ENCODE assay signal across 9 mouse cellular contexts in the genomic region with DNA sequence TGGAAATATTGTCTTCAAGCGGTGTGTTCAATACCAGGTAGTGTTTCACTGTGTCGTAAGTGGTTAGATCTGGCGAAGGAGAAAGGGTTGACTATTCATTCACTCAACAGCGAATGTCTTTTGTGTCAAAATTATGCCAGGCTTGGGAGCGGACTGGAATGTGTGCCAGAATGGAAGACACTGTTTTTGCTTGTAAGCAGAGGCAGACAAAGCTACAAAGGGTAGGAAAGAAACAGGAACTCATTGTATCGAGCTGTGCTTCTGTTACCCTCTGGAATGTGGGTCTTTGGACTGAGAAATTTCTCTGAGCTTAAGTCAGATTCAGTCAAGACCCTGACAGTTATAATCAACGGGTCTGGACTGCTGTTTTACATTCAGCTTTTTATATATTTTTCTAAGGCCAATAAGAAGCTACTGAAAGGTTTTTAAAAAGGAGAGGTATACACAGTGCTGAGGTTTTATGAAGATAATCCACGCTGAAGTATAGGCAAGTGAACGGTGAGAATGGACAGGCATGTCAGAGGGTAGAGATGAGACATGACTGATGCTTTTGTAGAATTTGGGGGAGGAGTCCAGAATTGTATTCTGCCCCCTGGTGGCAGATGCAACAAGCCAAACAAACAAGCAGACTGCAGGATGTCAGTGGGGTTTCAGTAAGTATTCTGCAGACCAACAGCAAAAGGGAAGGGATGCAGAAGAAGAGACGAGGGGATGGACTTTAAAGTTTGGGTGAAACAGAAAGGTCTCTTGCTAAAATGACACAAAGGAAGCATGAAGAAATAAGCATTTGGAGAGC. TPM values are rescaled to one million over a fixed set of nuclear protein-coding genes. Genes with fewer than 3 reads are reported as not detected.
A peak's percentile ranks its signal among the peaks of the same experiment; 100 is the strongest.
DNase-seq lines count a peak whose midpoint lies in the region; ATAC-seq and TF ChIP-seq lines count a peak whose summit lies in the region.
"Had no signal": no experiment of that assay in that cellular context is flagged by ENCODE, and none has a peak within 500 bp of the region (broad histone marks: within the 10 kb centered on the region; RNA-seq: fewer than 3 reads in every experiment).

No protein-coding gene starts in this region.

- DNase-seq in heart, postnatal 0 days (ENCODE audit: low spot score): no peak
- DNase-seq in heart, postnatal 14 days: no peak
- DNase-seq in midbrain, postnatal 0 days (ENCODE audit: low spot score): no peak
- no peak for DNase-seq in midbrain, embryonic 10.5 days (ENCODE audit: low spot score)
- peak; percentile 12 to 15 for DNase-seq in thymus, postnatal 36 days
- DNase-seq in adrenal gland, postnatal 25 days: no peak
- no peak for DNase-seq in right cerebral cortex, postnatal 10 days (ENCODE audit: low spot score in 2 of 2)

- H3K36me3 ChIP-seq in heart, postnatal 0 days (replicated peaks; ENCODE audit: control insufficient read depth, insufficient read depth, low read length): peaks cover 28% of the 10 kb centered on the region
- H3K36me3 ChIP-seq in midbrain, postnatal 0 days (ENCODE audit: insufficient read depth, low read length): peaks cover 36% of the 10 kb centered on the region
- peaks cover 81% of the 10 kb centered on the region for H3K36me3 ChIP-seq in midbrain, embryonic 10.5 days

- H3K27ac ChIP-seq in heart, postnatal 0 days (ENCODE audit: low read depth): no peak overlapping the region
- no peak overlapping the region for H3K27ac ChIP-seq in midbrain, postnatal 0 days (ENCODE audit: low read depth, low read length)
- H3K27ac ChIP-seq in midbrain, embryonic 10.5 days (replicated peaks): no peak overlapping the region

- 80% methylated on average over 10 of the region's 10 CpGs for WGBS in heart, postnatal 0 days
- WGBS in midbrain, postnatal 0 days: 75% methylated on average over 10 of the region's 10 CpGs
- 88% methylated on average over 10 of the region's 10 CpGs for WGBS in midbrain, embryonic 10.5 days

- no peaks in the 10 kb centered on the region for H3K27me3 ChIP-seq in heart, postnatal 0 days (ENCODE audit: control insufficient read depth, insufficient read depth, low read length)
- H3K27me3 ChIP-seq in midbrain, postnatal 0 days (ENCODE audit: insufficient read depth, low read length): no peaks in the 10 kb centered on the region
- H3K27me3 ChIP-seq in midbrain, embryonic 10.5 days (ENCODE audit: low read depth, poor library complexity, severe bottlenecking): no peaks in the 10 kb centered on the region

- H3K4me1 ChIP-seq in heart, postnatal 0 days (ENCODE audit: control insufficient read depth, insufficient read depth): peaks cover 3% of the 10 kb centered on the region; the same call in 1 of the 2 replicates
- H3K4me1 ChIP-seq in midbrain, postnatal 0 days (ENCODE audit: insufficient read depth, low read length): no peaks in the 10 kb centered on the region
- H3K4me1 ChIP-seq in midbrain, embryonic 10.5 days: peaks cover 4% of the 10 kb centered on the region; the same call in 1 of the 2 replicates

- intact Hi-C loops in heart, postnatal 14 days (cut with DNase I): no loop called here

- no peak overlapping the region for H3K4me2 ChIP-seq in heart, postnatal 0 days (ENCODE audit: low read depth, low read length)
- H3K4me2 ChIP-seq in midbrain, postnatal 0 days (ENCODE audit: low read depth, low read length, poor library complexity, severe bottlenecking): no peak overlapping the region

- H3K4me3 ChIP-seq in heart, postnatal 0 days (ENCODE audit: low read depth, low read length): no peak overlapping the region
- no peak overlapping the region for H3K4me3 ChIP-seq in midbrain, postnatal 0 days (ENCODE audit: low read depth, low read length)
- no peak overlapping the region for H3K4me3 ChIP-seq in midbrain, embryonic 10.5 days

- H3K9me3 ChIP-seq in heart, postnatal 0 days (replicated peaks; ENCODE audit: control insufficient read depth, low read length): no peaks in the 10 kb centered on the region
- H3K9me3 ChIP-seq in midbrain, postnatal 0 days (ENCODE audit: low read length): no peaks in the 10 kb centered on the region
- H3K9me3 ChIP-seq in midbrain, embryonic 10.5 days (replicated peaks): no peaks in the 10 kb centered on the region

- TF ChIP-seq EP300 in heart, postnatal 0 days (IDR thresholded peaks at IDR 0.05; ENCODE audit: low read depth): no peak

- peak; percentile 48 for TF ChIP-seq CTCF in heart, postnatal 0 days (IDR thresholded peaks at IDR 0.05; ENCODE audit: low read depth)
- TF ChIP-seq CTCF in midbrain, postnatal 0 days (IDR thresholded peaks at IDR 0.05): peak; percentile 67

- H3K9ac ChIP-seq in heart, postnatal 0 days (replicated peaks; ENCODE audit: low read depth, low read length): no peak overlapping the region
- no peak overlapping the region for H3K9ac ChIP-seq in midbrain, postnatal 0 days (replicated peaks; ENCODE audit: low read length, poor library complexity, severe bottlenecking)

- ATAC-seq in heart, postnatal 0 days (ENCODE audit: insufficient read depth, low read depth): no peak
- no peak for ATAC-seq in midbrain, postnatal 0 days (ENCODE audit: low FRiP score)
- peak; percentile 65; the same call in 1 of the 2 replicates for ATAC-seq in common myeloid progenitor, adult 5-6 weeks (replicated peaks; ENCODE audit: low read depth, poor library complexity, severe bottlenecking)

RNA-seq across cellular contexts. Expression of gene Slc25a27, which starts 17.2 kb away (rescaled TPM):
- total RNA-seq in heart, postnatal 0 days (2014; rRNA removed; ENCODE audit: low replicate concordance): 2.4 and 7.9 TPM in 2 replicates
- 7.8 and 10.9 TPM in 2 replicates for polyA plus RNA-seq in heart, postnatal 0 days (2015; fragmentation: Nextera tagmentation; extraction: Ambion mirVana)
- 1 to 10 TPM; 3.6 to 4.8 TPM for total RNA-seq in heart, postnatal 14 days (2021)
- total RNA-seq in midbrain, postnatal 0 days (2014; rRNA removed): 44.2 and 60.2 TPM in 2 replicates
- polyA plus RNA-seq in midbrain, postnatal 0 days (2015; fragmentation: Nextera tagmentation; extraction: Ambion mirVana): 63.0 and 74.4 TPM in 2 replicates
- 35.5 and 48.3 TPM in 2 replicates for polyA plus RNA-seq in midbrain, embryonic 10.5 days (2016; fragmentation: Nextera tagmentation; extraction: Ambion mirVana)
- total RNA-seq in common myeloid progenitor, adult 5-6 weeks (2017): 0.73 and 5.7 TPM in 2 replicates
- 6.3 and 6.6 TPM in 2 replicates for total RNA-seq in adrenal gland, postnatal 25 days (2021)

RNA-seq across cellular contexts. Expression of gene Cyp39a1, which starts 17.4 kb away (rescaled TPM):
- 7.0 and 8.3 TPM in 2 replicates for total RNA-seq in heart, postnatal 0 days (2014; rRNA removed; ENCODE audit: low replicate concordance)
- 39.5 and 43.7 TPM in 2 replicates for polyA plus RNA-seq in heart, postnatal 0 days (2015; fragmentation: Nextera tagmentation; extraction: Ambion mirVana)
- 1 to 10 TPM; 6.2 to 6.5 TPM for total RNA-seq in heart, postnatal 14 days (2021)
- total RNA-seq in midbrain, postnatal 0 days (2014; rRNA removed): 1.3 and 1.5 TPM in 2 replicates
- polyA plus RNA-seq in midbrain, postnatal 0 days (2015; fragmentation: Nextera tagmentation; extraction: Ambion mirVana): 5.6 and 6.1 TPM in 2 replicates
- 36.0 and 36.8 TPM in 2 replicates for polyA plus RNA-seq in midbrain, embryonic 10.5 days (2016; fragmentation: Nextera tagmentation; extraction: Ambion mirVana)
- total RNA-seq in common myeloid progenitor, adult 5-6 weeks (2017): 0.73 and 2.0 TPM in 2 replicates
- 4.2 and 5.1 TPM in 2 replicates for total RNA-seq in adrenal gland, postnatal 25 days (2021)

RNA-seq across cellular contexts. Expression of gene Tdrd6, which starts 19.7 kb away (rescaled TPM):
- not detected in 2 replicates for total RNA-seq in heart, postnatal 0 days (2014; rRNA removed; ENCODE audit: low replicate concordance)
- polyA plus RNA-seq in heart, postnatal 0 days (2015; fragmentation: Nextera tagmentation; extraction: Ambion mirVana): 0.11 TPM in 1 of 2 replicates, not detected in the other
- total RNA-seq in heart, postnatal 14 days (2021): under 1 TPM in 1 of 2 experiments, not detected in 1; 0.05 TPM
- 1.4 and 1.6 TPM in 2 replicates for total RNA-seq in midbrain, postnatal 0 days (2014; rRNA removed)
- 0.75 and 0.86 TPM in 2 replicates for polyA plus RNA-seq in midbrain, postnatal 0 days (2015; fragmentation: Nextera tagmentation; extraction: Ambion mirVana)
- polyA plus RNA-seq in midbrain, embryonic 10.5 days (2016; fragmentation: Nextera tagmentation; extraction: Ambion mirVana): 0.02 TPM in 2 replicates
- total RNA-seq in common myeloid progenitor, adult 5-6 weeks (2017): not detected in 2 replicates
- total RNA-seq in adrenal gland, postnatal 25 days (2021): not detected in 2 replicates
- polyA plus RNA-seq: small intestine, adult 2 months had no signal

Comparison
In these comparisons a context has a peak if more than half of its experiments do, and no peak if none do; other contexts are left out.
1. DNase-seq: peak in thymus, postnatal 36 days (2 of 2); none in heart, postnatal 0 days (single experiment), heart, postnatal 14 days (0 of 2), midbrain, postnatal 0 days (single experiment), midbrain, embryonic 10.5 days (single experiment), adrenal gland, postnatal 25 days (single experiment) and right cerebral cortex, postnatal 10 days (0 of 2).